Mouse (Mus musculus): ENCODE data around the gene Zg16. TPM values are rescaled to one million over a fixed set of nuclear protein-coding genes. Genes with fewer than 3 reads are reported as not detected.
"Not testable (repeated sequence)": the region's sequence is repeated elsewhere in the genome, so short reads cannot be mapped to it uniquely, and the experiment has no call there.

Zg16 gene
- polyA plus RNA-seq, 1 experiment, result not detected

- no peak overlapping the region for H3K4me3 ChIP-seq (replicated peaks; ENCODE audit: control insufficient read depth, low read depth, low read length)
- no peak for TF ChIP-seq POLR2A (IDR thresholded peaks at IDR 0.05; ENCODE audit: borderline replicate concordance, control insufficient read depth, low read depth, low read length)
- no peak for TF ChIP-seq CTCF (IDR thresholded peaks at IDR 0.05; ENCODE audit: control insufficient read depth, insufficient read depth, low read length)
- no peak overlapping the region for H3K27ac ChIP-seq (ENCODE audit: control insufficient read depth, insufficient read depth, low read depth, low read length, poor library complexity)
- WGBS, result 26% methylated on average over 3 of the region's 3 CpGs
- peaks cover 8% of the 10 kb centered on the region; the same call in 1 of the 2 replicates for H3K4me1 ChIP-seq (ENCODE audit: control insufficient read depth, insufficient read depth, low read length)
Measured at GRCm38 (mm10) chr7:127088083-127088482, 955 bp upstream of the Zg16 start.

GRCm38 (mm10) chr7:127085751-127086150, 1.4 kb downstream of the Zg16 start:
- H3K4me3 ChIP-seq (replicated peaks; ENCODE audit: control insufficient read depth, low read depth, low read length); H3K4me1 ChIP-seq (ENCODE audit: control insufficient read depth, insufficient read depth, low read length): not testable (repeated sequence)
- 54% methylated on average over 6 of the region's 6 CpGs for WGBS
- H3K27ac ChIP-seq (ENCODE audit: control insufficient read depth, insufficient read depth, low read depth, low read length, poor library complexity), result 0 out of 2 replicates have a peak overlapping the region, but pooled peaks have one; percentile 3

- TF ChIP-seq POLR2A (IDR thresholded peaks at IDR 0.05; ENCODE audit: borderline replicate concordance, control insufficient read depth, low read depth, low read length) (no peak), CTCF (IDR thresholded peaks at IDR 0.05; ENCODE audit: control insufficient read depth, insufficient read depth, low read length) (no peak)
- peak overlapping the region; percentile 33; the same call in 1 of the 2 replicates for H3K27ac ChIP-seq (ENCODE audit: control insufficient read depth, insufficient read depth, low read depth, low read length, poor library complexity)
- peaks cover 6% of the 10 kb centered on the region; the same call in 1 of the 2 replicates for H3K4me1 ChIP-seq (ENCODE audit: control insufficient read depth, insufficient read depth, low read length)
- H3K4me3 ChIP-seq (replicated peaks; ENCODE audit: control insufficient read depth, low read depth, low read length), result no peak overlapping the region
- 80% methylated on average over 2 of the region's 2 CpGs for WGBS
Measured at GRCm38 (mm10) chr7:127084794-127085193, 2.3 kb downstream of the Zg16 start.

- TF ChIP-seq CTCF (IDR thresholded peaks at IDR 0.05; ENCODE audit: control insufficient read depth, insufficient read depth, low read length) (no peak), POLR2A (IDR thresholded peaks at IDR 0.05; ENCODE audit: borderline replicate concordance, control insufficient read depth, low read depth, low read length) (no peak)
- Histone ChIP-seq H3K4me1 (ENCODE audit: control insufficient read depth, insufficient read depth, low read length) (peaks cover 4% of the 10 kb centered on the region; the same call in 1 of the 2 replicates), H3K27ac (ENCODE audit: control insufficient read depth, insufficient read depth, low read depth, low read length, poor library complexity) (no peak overlapping the region; the same call in 1 of the 2 replicates), H3K4me3 (replicated peaks; ENCODE audit: control insufficient read depth, low read depth, low read length) (no peak overlapping the region)
- 52% methylated on average over 4 of the region's 4 CpGs for WGBS
Measured at GRCm38 (mm10) chr7:127083689-127084088, 3.4 kb downstream of the Zg16 start.

- 6% methylated on average over 2 of the region's 2 CpGs for WGBS
- H3K4me3 ChIP-seq (replicated peaks; ENCODE audit: control insufficient read depth, low read depth, low read length), result no peak overlapping the region
- no peak overlapping the region; the same call in 1 of the 2 replicates for H3K27ac ChIP-seq (ENCODE audit: control insufficient read depth, insufficient read depth, low read depth, low read length, poor library complexity)
- TF ChIP-seq CTCF (IDR thresholded peaks at IDR 0.05; ENCODE audit: control insufficient read depth, insufficient read depth, low read length), result no peak
- no peak for TF ChIP-seq POLR2A (IDR thresholded peaks at IDR 0.05; ENCODE audit: borderline replicate concordance, control insufficient read depth, low read depth, low read length)
- peaks cover 6% of the 10 kb centered on the region; the same call in 1 of the 2 replicates for H3K4me1 ChIP-seq (ENCODE audit: control insufficient read depth, insufficient read depth, low read length)
Measured at GRCm38 (mm10) chr7:127082995-127083394, 4.1 kb downstream of the Zg16 start.

- Histone ChIP-seq H3K4me3 (replicated peaks; ENCODE audit: control insufficient read depth, low read depth, low read length) (no peak overlapping the region), H3K4me1 (ENCODE audit: control insufficient read depth, insufficient read depth, low read length) (peaks cover 6% of the 10 kb centered on the region; the same call in 1 of the 2 replicates), H3K27ac (ENCODE audit: control insufficient read depth, insufficient read depth, low read depth, low read length, poor library complexity) (no peak overlapping the region)
- WGBS, result 37% methylated on average over 8 of the region's 8 CpGs
- TF ChIP-seq POLR2A (IDR thresholded peaks at IDR 0.05; ENCODE audit: borderline replicate concordance, control insufficient read depth, low read depth, low read length) (no peak), CTCF (IDR thresholded peaks at IDR 0.05; ENCODE audit: control insufficient read depth, insufficient read depth, low read length) (no peak)
Measured at GRCm38 (mm10) chr7:127082271-127082670, 4.9 kb downstream of the Zg16 start.

GRCm38 (mm10) chr7:127080045-127080444, 7.1 kb downstream of the Zg16 start:
- no peak overlapping the region; the same call in 1 of the 2 replicates for H3K27ac ChIP-seq (ENCODE audit: control insufficient read depth, insufficient read depth, low read depth, low read length, poor library complexity)
- 30% methylated on average over 3 of the region's 3 CpGs for WGBS
- no peak for TF ChIP-seq POLR2A (IDR thresholded peaks at IDR 0.05; ENCODE audit: borderline replicate concordance, control insufficient read depth, low read depth, low read length)
- no peak for TF ChIP-seq CTCF (IDR thresholded peaks at IDR 0.05; ENCODE audit: control insufficient read depth, insufficient read depth, low read length)
- peaks cover 6% of the 10 kb centered on the region; the same call in 1 of the 2 replicates for H3K4me1 ChIP-seq (ENCODE audit: control insufficient read depth, insufficient read depth, low read length)
- no peak overlapping the region for H3K4me3 ChIP-seq (replicated peaks; ENCODE audit: control insufficient read depth, low read depth, low read length)

- TF ChIP-seq POLR2A (IDR thresholded peaks at IDR 0.05; ENCODE audit: borderline replicate concordance, control insufficient read depth, low read depth, low read length) (no peak), CTCF (IDR thresholded peaks at IDR 0.05; ENCODE audit: control insufficient read depth, insufficient read depth, low read length) (peak; percentile 82)
- Histone ChIP-seq H3K4me1 (ENCODE audit: control insufficient read depth, insufficient read depth, low read length) (peaks cover 3% of the 10 kb centered on the region; the same call in 1 of the 2 replicates), H3K4me3 (replicated peaks; ENCODE audit: control insufficient read depth, low read depth, low read length) (no peak overlapping the region), H3K27ac (ENCODE audit: control insufficient read depth, insufficient read depth, low read depth, low read length, poor library complexity) (no peak overlapping the region)
- 75% methylated on average over 3 of the region's 3 CpGs for WGBS
Measured at GRCm38 (mm10) chr7:127077692-127078091, 9.4 kb downstream of the Zg16 start.

- Histone ChIP-seq H3K4me3 (replicated peaks; ENCODE audit: control insufficient read depth, low read depth, low read length) (no peak overlapping the region), H3K4me1 (ENCODE audit: control insufficient read depth, insufficient read depth, low read length) (peaks cover 3% of the 10 kb centered on the region; the same call in 1 of the 2 replicates), H3K27ac (ENCODE audit: control insufficient read depth, insufficient read depth, low read depth, low read length, poor library complexity) (no peak overlapping the region)
- WGBS, result 91% methylated on average over 5 of the region's 5 CpGs
- TF ChIP-seq POLR2A (IDR thresholded peaks at IDR 0.05; ENCODE audit: borderline replicate concordance, control insufficient read depth, low read depth, low read length), result no peak
- no peak for TF ChIP-seq CTCF (IDR thresholded peaks at IDR 0.05; ENCODE audit: control insufficient read depth, insufficient read depth, low read length)
Measured at GRCm38 (mm10) chr7:127076188-127076587, 10.9 kb downstream of the Zg16 start.

Data from bone marrow, adult 2 months (tissue).